Mouse (Mus musculus): ENCODE measurements at regions not wholly inside any gene's neighbourhood (a gene's known extent, or its start where the extent isn't known, plus 50 kb on each side); places are given as distances from the start of the nearest gene placed in this dataset.

DNA sequence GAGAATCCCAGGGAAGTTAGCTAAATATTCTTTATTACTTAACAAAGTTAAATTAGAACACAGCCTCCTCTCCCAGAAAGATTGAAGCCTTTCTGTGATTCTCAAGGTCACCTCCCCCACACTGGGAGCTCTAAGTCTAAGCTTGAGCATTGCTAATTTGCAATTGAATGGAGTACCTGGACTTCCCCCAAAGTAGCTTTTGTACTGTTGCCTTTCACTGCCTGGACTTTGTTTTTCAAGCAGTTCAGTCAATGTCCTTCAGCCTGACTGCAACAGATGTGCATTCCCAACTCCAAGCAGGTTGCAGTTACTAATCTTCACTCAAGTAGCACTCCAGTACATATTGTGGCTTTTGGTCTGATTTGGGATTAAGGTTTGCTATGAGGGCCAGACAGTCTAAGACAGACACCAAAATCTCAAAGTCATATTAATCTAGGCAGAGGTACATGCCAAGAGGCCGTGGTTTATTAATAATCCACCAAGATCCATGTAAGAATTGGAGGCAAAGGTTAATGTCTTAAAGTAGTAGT, 1142.8 kb downstream of the Nxph1 start:
- peak; percentile 59 for DNase-seq

DNA sequence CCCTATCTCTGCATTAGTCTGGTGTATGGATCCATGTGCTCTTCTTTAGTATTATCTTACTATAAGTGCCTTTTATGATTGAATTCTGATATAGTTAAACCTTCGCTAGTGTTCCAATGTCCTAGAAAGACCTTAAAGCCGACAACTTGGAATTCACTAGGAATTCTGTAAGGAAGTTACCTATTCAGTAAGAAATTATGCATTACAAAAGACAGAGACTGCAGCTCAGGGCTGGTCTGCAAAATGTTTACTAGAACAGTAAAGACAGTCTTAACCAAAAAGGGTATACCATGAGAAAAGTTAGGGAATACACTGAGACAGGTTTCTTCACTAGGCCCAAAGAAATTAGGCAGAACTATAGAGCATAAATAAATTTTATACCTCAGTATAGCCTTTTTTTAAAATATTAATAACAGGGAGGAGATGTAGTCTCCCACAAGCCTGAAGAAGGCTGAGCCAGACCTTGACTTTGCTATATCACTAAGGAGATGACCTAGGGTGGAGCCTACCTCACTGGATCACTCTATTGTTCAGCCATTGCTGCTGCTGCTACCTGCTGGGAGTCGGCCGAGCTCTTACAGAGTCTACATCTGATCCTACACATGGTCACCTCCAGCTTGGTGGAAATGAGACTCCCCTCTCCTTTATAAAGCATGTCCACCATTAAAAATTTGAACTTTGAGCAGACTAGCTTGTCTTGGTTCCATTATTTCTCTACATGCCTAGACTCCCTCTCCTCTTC, 1143.9 kb downstream of the Nxph1 start:
- DNase-seq, result no peak

All from kidney, adult 9 months (tissue).